Mouse (Mus musculus): ENCODE measurements around the gene Slc17a7. TPM values are rescaled to one million over a fixed set of nuclear protein-coding genes. Genes with fewer than 3 reads are reported as not detected.

Gene Slc17a7
- polyA plus RNA-seq, 1 experiment from 2014 or later: 0.37 TPM

- no peak overlapping the region for H3K27ac ChIP-seq (replicated peaks)
- no peak for ATAC-seq (ENCODE audit: low FRiP score)
- 64% methylated on average over 5 of the region's 5 CpGs for WGBS
- peaks cover 29% of the 10 kb centered on the region for H3K27me3 ChIP-seq (replicated peaks)
- H3K4me1 ChIP-seq: peaks cover 31% of the 10 kb centered on the region
- H3K9ac ChIP-seq (replicated peaks): no peak overlapping the region
- H3K4me2 ChIP-seq: no peak overlapping the region
- H3K36me3 ChIP-seq: no peaks in the 10 kb centered on the region
- H3K9me3 ChIP-seq (replicated peaks): no peaks in the 10 kb centered on the region
- H3K4me3 ChIP-seq (replicated peaks): no peak overlapping the region
Measured at GRCm38 (mm10) chr7:45213708-45214107, 50.0 kb downstream of the Slc17a7 start.

GRCm38 (mm10) chr7:45215673-45216441, 52.1 kb downstream of the Slc17a7 start, which contains the start of gene Tead2:
Tead2 (plus strand) TSS chr7:45215753.
- peaks cover 31% of the 10 kb centered on the region for H3K4me1 ChIP-seq
- no peaks in the 10 kb centered on the region for H3K9me3 ChIP-seq (replicated peaks)
- WGBS: under 1% methylated on average over 55 of the region's 55 CpGs
- peaks cover 14% of the 10 kb centered on the region for H3K27me3 ChIP-seq (replicated peaks)
- peak within 1 kb of the TSS; percentile 84 for H3K27ac ChIP-seq (replicated peaks)
- peak within 1 kb of the TSS; percentile 48 for H3K4me3 ChIP-seq (replicated peaks)
- H3K4me2 ChIP-seq: peak within 1 kb of the TSS; percentile 68
- ATAC-seq (ENCODE audit: low FRiP score): peak; percentile 45; the same call in 1 of the 2 replicates
- H3K36me3 ChIP-seq: no peaks in the 10 kb centered on the region
- H3K9ac ChIP-seq (replicated peaks): peak within 1 kb of the TSS; percentile 62

- Histone ChIP-seq H3K4me3 (replicated peaks) (peak overlapping the region; percentile 48), H3K9me3 (replicated peaks) (no peaks in the 10 kb centered on the region), H3K4me1 (peaks cover 29% of the 10 kb centered on the region), H3K36me3 (no peaks in the 10 kb centered on the region), H3K4me2 (peak overlapping the region; percentile 68), H3K27me3 (replicated peaks) (peaks cover 8% of the 10 kb centered on the region), H3K27ac (replicated peaks) (peak overlapping the region; percentile 84), H3K9ac (replicated peaks) (peak overlapping the region; percentile 62)
- ATAC-seq (ENCODE audit: low FRiP score): peak; percentile 71; the same call in 1 of the 2 replicates
- 1% methylated on average over 13 of the region's 13 CpGs for WGBS
Measured at GRCm38 (mm10) chr7:45216442-45217183, 52.9 kb downstream of the Slc17a7 start.

GRCm38 (mm10) chr7:45221680-45222079, 57.9 kb downstream of the Slc17a7 start:
- WGBS: 94% methylated on average over 2 of the region's 2 CpGs
- Histone ChIP-seq H3K4me3 (replicated peaks) (no peak overlapping the region), H3K36me3 (no peaks in the 10 kb centered on the region), H3K4me2 (no peak overlapping the region), H3K4me1 (peaks cover 12% of the 10 kb centered on the region), H3K9me3 (replicated peaks) (no peaks in the 10 kb centered on the region), H3K9ac (replicated peaks) (no peak overlapping the region), H3K27me3 (replicated peaks) (no peaks in the 10 kb centered on the region), H3K27ac (replicated peaks) (no peak overlapping the region)
- no peak for ATAC-seq (ENCODE audit: low FRiP score)

GRCm38 (mm10) chr7:45224826-45225225, 61.1 kb downstream of the Slc17a7 start:
- no peak for ATAC-seq (ENCODE audit: low FRiP score)
- H3K9ac ChIP-seq (replicated peaks): no peak overlapping the region
- no peak overlapping the region for H3K27ac ChIP-seq (replicated peaks)
- H3K9me3 ChIP-seq (replicated peaks): no peaks in the 10 kb centered on the region
- H3K36me3 ChIP-seq: no peaks in the 10 kb centered on the region
- H3K4me1 ChIP-seq: no peaks in the 10 kb centered on the region
- H3K4me2 ChIP-seq: no peak overlapping the region
- H3K4me3 ChIP-seq (replicated peaks): no peak overlapping the region
- WGBS: 92% methylated on average over 7 of the region's 7 CpGs
- no peaks in the 10 kb centered on the region for H3K27me3 ChIP-seq (replicated peaks)

MicroRNAs encoded within 50 kb of the gene (microRNA counts, 519-probe panel; counts per million panel counts)
- 2,961 counts per million, percentile 71 among the panel's probes with 10 or more counts for microRNA mmu-miR-150

Small RNAs within 50 kb of the gene (microRNA-seq; reads per million reads assigned to microRNA genes)
- gene Mir150: 69.6 reads per million, percentile 47 among the genes with 10 or more reads in this experiment
- gene Mir5121: 6.4 reads per million, percentile 22 among the genes with 10 or more reads in this experiment
- gene Mir7055: not detected

Other genes with a start within 250 kb of the Slc17a7 start
- 122 and 126 TPM in 2 replicates for gene Ap2a1, start 234.5 kb upstream of the Slc17a7 start, polyA plus RNA-seq (2015; fragmentation: Nextera tagmentation; extraction: Ambion mirVana)
- 0.14 and 0.24 TPM in 2 replicates for gene Tsks, start 220.7 kb upstream of the Slc17a7 start, polyA plus RNA-seq (2015; fragmentation: Nextera tagmentation; extraction: Ambion mirVana)
- gene Cpt1c, start 189.1 kb upstream of the Slc17a7 start, polyA plus RNA-seq (2015; fragmentation: Nextera tagmentation; extraction: Ambion mirVana): 55.5 and 59.0 TPM in 2 replicates
- 605 and 615 TPM in 2 replicates for gene Prmt1, start 177.4 kb upstream of the Slc17a7 start, polyA plus RNA-seq (2015; fragmentation: Nextera tagmentation; extraction: Ambion mirVana)
- 56.8 and 70.2 TPM in 2 replicates for gene Irf3, start 166.3 kb upstream of the Slc17a7 start, polyA plus RNA-seq (2015; fragmentation: Nextera tagmentation; extraction: Ambion mirVana)
- 9.8 and 19.8 TPM in 2 replicates for gene Bcl2l12, start 165.2 kb upstream of the Slc17a7 start, polyA plus RNA-seq (2015; fragmentation: Nextera tagmentation; extraction: Ambion mirVana)
- gene Scaf1, start 147.6 kb upstream of the Slc17a7 start, polyA plus RNA-seq (2015; fragmentation: Nextera tagmentation; extraction: Ambion mirVana): 43.3 and 46.1 TPM in 2 replicates
- 14.2 and 24.2 TPM in 2 replicates for gene Rras, start 146.0 kb upstream of the Slc17a7 start, polyA plus RNA-seq (2015; fragmentation: Nextera tagmentation; extraction: Ambion mirVana)
- gene Prr12, start 111.1 kb upstream of the Slc17a7 start, polyA plus RNA-seq (2015; fragmentation: Nextera tagmentation; extraction: Ambion mirVana): 11.4 and 12.3 TPM in 2 replicates
- gene Nosip, start 101.5 kb upstream of the Slc17a7 start, polyA plus RNA-seq (2015; fragmentation: Nextera tagmentation; extraction: Ambion mirVana): 65.8 and 66.5 TPM in 2 replicates
- gene Prrg2, start 101.3 kb upstream of the Slc17a7 start, polyA plus RNA-seq (2015; fragmentation: Nextera tagmentation; extraction: Ambion mirVana): 16.5 and 18.1 TPM in 2 replicates
- 112 and 118 TPM in 2 replicates for gene Rcn3, start 71.7 kb upstream of the Slc17a7 start, polyA plus RNA-seq (2015; fragmentation: Nextera tagmentation; extraction: Ambion mirVana)
- gene Fcgrt, start 60.1 kb upstream of the Slc17a7 start, polyA plus RNA-seq (2015; fragmentation: Nextera tagmentation; extraction: Ambion mirVana): 33.8 and 42.7 TPM in 2 replicates
- 759 and 947 TPM in 2 replicates for gene Rps11, start 39.5 kb upstream of the Slc17a7 start, polyA plus RNA-seq (2015; fragmentation: Nextera tagmentation; extraction: Ambion mirVana)
- 649 and 787 TPM in 2 replicates for gene Rpl13a, start 35.2 kb upstream of the Slc17a7 start, polyA plus RNA-seq (2015; fragmentation: Nextera tagmentation; extraction: Ambion mirVana)
- gene Gm45713, start 27.7 kb upstream of the Slc17a7 start, polyA plus RNA-seq (2015; fragmentation: Nextera tagmentation; extraction: Ambion mirVana): 0.12 and 0.24 TPM in 2 replicates
- 1.8 and 3.8 TPM in 2 replicates for gene Flt3l, start 27.5 kb upstream of the Slc17a7 start, polyA plus RNA-seq (2015; fragmentation: Nextera tagmentation; extraction: Ambion mirVana)
- gene Pih1d1, start 9.6 kb upstream of the Slc17a7 start, polyA plus RNA-seq (2015; fragmentation: Nextera tagmentation; extraction: Ambion mirVana): 81.7 and 82.9 TPM in 2 replicates
- gene Aldh16a1, start 9.4 kb upstream of the Slc17a7 start, polyA plus RNA-seq (2015; fragmentation: Nextera tagmentation; extraction: Ambion mirVana): 19.5 and 26.8 TPM in 2 replicates
- not detected in 2 replicates for gene Gfy, start 15.6 kb downstream of the Slc17a7 start, polyA plus RNA-seq (2015; fragmentation: Nextera tagmentation; extraction: Ambion mirVana)
- not detected in 2 replicates for gene Pth2, start 17.0 kb downstream of the Slc17a7 start, polyA plus RNA-seq (2015; fragmentation: Nextera tagmentation; extraction: Ambion mirVana)
- gene Ccdc155, start 40.9 kb downstream of the Slc17a7 start, polyA plus RNA-seq (2015; fragmentation: Nextera tagmentation; extraction: Ambion mirVana): 0.36 and 0.60 TPM in 2 replicates
- 15.6 and 17.7 TPM in 2 replicates for gene Dkkl1, start 48.2 kb downstream of the Slc17a7 start, polyA plus RNA-seq (2015; fragmentation: Nextera tagmentation; extraction: Ambion mirVana)
- gene Tead2, start 51.8 kb downstream of the Slc17a7 start, polyA plus RNA-seq (2015; fragmentation: Nextera tagmentation; extraction: Ambion mirVana): 28.9 and 44.5 TPM in 2 replicates
- 1.7 and 12.4 TPM in 2 replicates for gene Cd37, start 75.2 kb downstream of the Slc17a7 start, polyA plus RNA-seq (2015; fragmentation: Nextera tagmentation; extraction: Ambion mirVana)
- 0.67 and 0.78 TPM in 2 replicates for gene Slc6a16, start 77.1 kb downstream of the Slc17a7 start, polyA plus RNA-seq (2015; fragmentation: Nextera tagmentation; extraction: Ambion mirVana)
- gene Slc6a21, start 113.6 kb downstream of the Slc17a7 start, polyA plus RNA-seq (2015; fragmentation: Nextera tagmentation; extraction: Ambion mirVana): not detected in 2 replicates
- gene Trpm4, start 169.8 kb downstream of the Slc17a7 start, polyA plus RNA-seq (2015; fragmentation: Nextera tagmentation; extraction: Ambion mirVana): 9.4 and 12.0 TPM in 2 replicates
- gene Hrc, start 171.3 kb downstream of the Slc17a7 start, polyA plus RNA-seq (2015; fragmentation: Nextera tagmentation; extraction: Ambion mirVana): 0.75 and 0.79 TPM in 2 replicates
- gene Ppfia3, start 203.1 kb downstream of the Slc17a7 start, polyA plus RNA-seq (2015; fragmentation: Nextera tagmentation; extraction: Ambion mirVana): 27.3 and 29.5 TPM in 2 replicates
- 48.2 and 58.3 TPM in 2 replicates for gene Lin7b, start 206.6 kb downstream of the Slc17a7 start, polyA plus RNA-seq (2015; fragmentation: Nextera tagmentation; extraction: Ambion mirVana)
- 166 and 190 TPM in 2 replicates for gene Snrnp70, start 231.8 kb downstream of the Slc17a7 start, polyA plus RNA-seq (2015; fragmentation: Nextera tagmentation; extraction: Ambion mirVana)
- 0.08 and 0.09 TPM in 2 replicates for gene Kcna7, start 241.7 kb downstream of the Slc17a7 start, polyA plus RNA-seq (2015; fragmentation: Nextera tagmentation; extraction: Ambion mirVana)
- gene Ntf5, start 249.7 kb downstream of the Slc17a7 start, polyA plus RNA-seq (2015; fragmentation: Nextera tagmentation; extraction: Ambion mirVana): 0.91 TPM in 1 of 2 replicates, not detected in the other